Mouse (Mus musculus) urinary bladder, postnatal 25 days (tissue): ENCODE data around the gene Ankrd36.
"Not testable (repeated sequence)": the region's sequence is repeated elsewhere in the genome, so short reads cannot be mapped to it uniquely, and the experiment has no call there.

ENCODE experiments used
- DNase-seq: peaks from one replicate; pipeline ENCODE4 v3.0.0; 2022; ENCODE audit warnings: low spot score

The Ankrd36 gene

GRCm38 (mm10) chr11:5569474-5569873 is at the start of gene Ankrd36:
Gene Ankrd36 (plus strand): TSS chr11:5569684.
- no peak for DNase-seq

- DNase-seq: peak; percentile 97
Measured at GRCm38 (mm10) chr11:5520412-5521265, 48.8 kb upstream of the Ankrd36 start, which contains the start of gene Xbp1. Gene Xbp1 (plus strand): TSS chr11:5520659.

- DNase-seq: no peak
Measured at GRCm38 (mm10) chr11:5521266-5521515, 48.3 kb upstream of the Ankrd36 start.

- peak; percentile 64 for DNase-seq
Measured at GRCm38 (mm10) chr11:5521516-5522291, 47.8 kb upstream of the Ankrd36 start.

GRCm38 (mm10) chr11:5522798-5523415 is 46.6 kb upstream of the Ankrd36 start:
- no peak for DNase-seq

GRCm38 (mm10) chr11:5525418-5525817 is 44.1 kb upstream of the Ankrd36 start:
- DNase-seq: no peak

- DNase-seq: no peak
Measured at GRCm38 (mm10) chr11:5526573-5527439, 42.7 kb upstream of the Ankrd36 start.

- DNase-seq: no peak
Measured at GRCm38 (mm10) chr11:5527865-5528523, 41.5 kb upstream of the Ankrd36 start.

- no peak for DNase-seq
Measured at GRCm38 (mm10) chr11:5528841-5529240, 40.6 kb upstream of the Ankrd36 start.

GRCm38 (mm10) chr11:5530172-5530571 is 39.3 kb upstream of the Ankrd36 start:
- DNase-seq: no peak

GRCm38 (mm10) chr11:5530717-5531116 is 38.8 kb upstream of the Ankrd36 start:
- DNase-seq: no peak

- DNase-seq: no peak
Measured at GRCm38 (mm10) chr11:5533108-5533507, 36.4 kb upstream of the Ankrd36 start.

GRCm38 (mm10) chr11:5537454-5537853 is 32.0 kb upstream of the Ankrd36 start:
- not testable (repeated sequence) for DNase-seq

- no peak for DNase-seq
Measured at GRCm38 (mm10) chr11:5540331-5540730, 29.2 kb upstream of the Ankrd36 start.

- DNase-seq: no peak
Measured at GRCm38 (mm10) chr11:5541230-5541798, 28.2 kb upstream of the Ankrd36 start.

GRCm38 (mm10) chr11:5541799-5542481 is 27.5 kb upstream of the Ankrd36 start, which contains the start of gene Ccdc117:
Gene Ccdc117 (minus strand): TSS chr11:5542187.
- peak; percentile 74 for DNase-seq

- no peak for DNase-seq
Measured at GRCm38 (mm10) chr11:5542482-5543185, 26.9 kb upstream of the Ankrd36 start.

- no peak for DNase-seq
Measured at GRCm38 (mm10) chr11:5543281-5543680, 26.2 kb upstream of the Ankrd36 start.

- DNase-seq: not testable (repeated sequence)
Measured at GRCm38 (mm10) chr11:5544709-5545108, 24.8 kb upstream of the Ankrd36 start.

GRCm38 (mm10) chr11:5545457-5545856 is 24.0 kb upstream of the Ankrd36 start:
- DNase-seq: no peak
